Mouse (Mus musculus) heart, embryonic 12.5 days (tissue): ENCODE results near the gene Ywhag. TPM values are rescaled to one million over a fixed set of nuclear protein-coding genes. Genes with fewer than 3 reads are reported as not detected.
A peak's percentile ranks its signal among the peaks of the same experiment; 100 is the strongest.

ENCODE experiments used
- ATAC-seq: fragments of 200-750 bp; cut with Nextera tagmentation; 2 replicates; pipeline ENCODE4 v1.8.0; 2017; ENCODE audit warnings: moderate TSS enrichment, moderate library complexity; ENCODE audit not compliant: insufficient number of reproducible peaks, low FRiP score
- H3K27ac ChIP-seq: fragments of 300-500 bp; sonication (generic); 2 replicates; pipeline ENCODE4 v1.5.1; 2016; ENCODE audit warnings: mild to moderate bottlenecking, moderate library complexity; ENCODE audit not compliant: poor library complexity, severe bottlenecking
- H3K27me3 ChIP-seq: fragments of 300-500 bp; sonication (generic); replicated peaks from 2 replicates; pipeline ENCODE4 v1.6.1; 2016; ENCODE audit warnings: mild to moderate bottlenecking, moderate library complexity
- H3K36me3 ChIP-seq: fragments of 300-500 bp; sonication (generic); 2 replicates; pipeline ENCODE4 v1.6.1; 2016; ENCODE audit warnings: mild to moderate bottlenecking, moderate library complexity
- H3K4me1 ChIP-seq: fragments of 300-500 bp; sonication (generic); replicated peaks from 2 replicates; pipeline ENCODE4 v1.6.1; 2016; ENCODE audit warnings: mild to moderate bottlenecking
- H3K4me2 ChIP-seq: fragments of 300-500 bp; sonication (generic); 2 replicates; pipeline ENCODE4 v1.6.1; 2016; ENCODE audit warnings: mild to moderate bottlenecking, moderate library complexity
- H3K4me3 ChIP-seq: fragments of 300-500 bp; sonication (generic); 2 replicates; pipeline ENCODE4 v1.5.1; 2016; ENCODE audit warnings: mild to moderate bottlenecking
- H3K9ac ChIP-seq: fragments of 300-500 bp; sonication (generic); 2 replicates; pipeline ENCODE4 v1.6.1; 2016; ENCODE audit warnings: mild to moderate bottlenecking, moderate library complexity
- H3K9me3 ChIP-seq: fragments of 300-500 bp; sonication (generic); replicated peaks from 2 replicates; pipeline ENCODE4 v1.6.1; 2016; ENCODE audit warnings: mild to moderate bottlenecking, moderate library complexity
- WGBS: fragments of 180-500 bp; shearing (Covaris S2); methylation state at CpG from one replicate; pipeline ENCODE4 v1.1.7; 2016; 5-methylcytosine and 5-hydroxymethylcytosine counted together
- polyA plus RNA-seq: library from polyadenylated mRNA; unstranded; fragments of >200 nt; fragmentation: Nextera tagmentation; extraction: Ambion mirVana; gene quantifications from 2 replicates; pipeline ENCODE4 v1.2.1, GENCODE M21; 2016

Gene Ywhag
- polyA plus RNA-seq, 1 experiment from 2014 or later, result 222 TPM

- 56% methylated on average over 6 of the region's 6 CpGs for WGBS
- Histone ChIP-seq H3K36me3 (0 out of 2 replicates have a peak, but pooled peaks cover 2% of the 10 kb centered on the region), H3K27me3 (no peaks in the 10 kb centered on the region), H3K9ac (no peak overlapping the region), H3K27ac (no peak overlapping the region), H3K4me1 (peaks cover 23% of the 10 kb centered on the region), H3K4me3 (no peak overlapping the region), H3K4me2 (no peak overlapping the region), H3K9me3 (no peaks in the 10 kb centered on the region)
- no peak for ATAC-seq
These were observed 32.9 kb downstream of the Ywhag start for GRCm38 (mm10) chr5:135901354-135902095.

GRCm38 (mm10) chr5:135900701-135901100 lies 33.7 kb downstream of the Ywhag start:
- no peaks in the 10 kb centered on the region for H3K9me3 ChIP-seq
- no peak overlapping the region for H3K9ac ChIP-seq
- H3K27ac ChIP-seq, result no peak overlapping the region
- no peak for ATAC-seq
- H3K4me1 ChIP-seq, result peaks cover 18% of the 10 kb centered on the region
- no peaks in the 10 kb centered on the region for H3K36me3 ChIP-seq
- no peaks in the 10 kb centered on the region for H3K27me3 ChIP-seq
- WGBS, result 76% methylated on average over 3 of the region's 3 CpGs
- H3K4me2 ChIP-seq, result no peak overlapping the region
- no peak overlapping the region for H3K4me3 ChIP-seq

DNA sequence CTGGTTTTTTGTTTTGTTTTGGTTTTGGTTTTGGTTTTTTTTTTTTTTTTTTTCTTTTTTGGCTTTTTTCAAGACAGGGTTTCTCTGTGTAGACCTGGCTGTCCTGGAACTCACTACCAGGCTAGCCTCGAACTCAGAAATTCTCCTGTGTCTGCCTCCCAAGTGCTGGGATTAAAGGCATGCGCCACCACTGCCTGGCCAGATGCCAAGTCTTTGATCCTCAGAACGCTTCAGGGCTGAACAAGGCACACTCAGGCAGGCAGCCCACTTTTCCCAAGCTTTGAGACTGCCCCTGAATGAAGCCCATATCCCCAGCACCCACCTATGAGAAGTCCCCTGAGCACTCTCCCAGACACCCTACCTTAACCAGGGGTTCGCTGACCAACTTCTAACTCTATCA lies 34.6 kb downstream of the Ywhag start:
- no peak for ATAC-seq
- H3K4me2 ChIP-seq, result no peak overlapping the region
- peaks cover 15% of the 10 kb centered on the region; the same call in 1 of the 2 replicates for H3K4me1 ChIP-seq
- H3K27ac ChIP-seq, result no peak overlapping the region
- H3K27me3 ChIP-seq, result no peaks in the 10 kb centered on the region
- H3K9me3 ChIP-seq, result no peaks in the 10 kb centered on the region
- H3K4me3 ChIP-seq, result no peak overlapping the region
- WGBS, result 49% methylated on average over 4 of the region's 4 CpGs
- H3K9ac ChIP-seq, result no peak overlapping the region
- no peaks in the 10 kb centered on the region for H3K36me3 ChIP-seq

GRCm38 (mm10) chr5:135898995-135899394 lies 35.4 kb downstream of the Ywhag start:
- 76% methylated on average over 4 of the region's 4 CpGs for WGBS
- no peak overlapping the region for H3K9ac ChIP-seq

GRCm38 (mm10) chr5:135898028-135898427 lies 36.4 kb downstream of the Ywhag start:
- no peak overlapping the region for H3K4me2 ChIP-seq
- ATAC-seq, result no peak
- H3K4me3 ChIP-seq, result no peak overlapping the region
- H3K4me1 ChIP-seq, result peaks cover 12% of the 10 kb centered on the region
- 12% methylated on average over 3 of the region's 3 CpGs for WGBS
- H3K9me3 ChIP-seq, result no peaks in the 10 kb centered on the region
- no peak overlapping the region for H3K9ac ChIP-seq
- H3K36me3 ChIP-seq, result no peaks in the 10 kb centered on the region
- no peak overlapping the region for H3K27ac ChIP-seq
- no peaks in the 10 kb centered on the region for H3K27me3 ChIP-seq

More at GRCm38 (mm10) chr5:135898995-135899394, 35.4 kb downstream of the Ywhag start:
- Histone ChIP-seq H3K4me1 (peaks cover 15% of the 10 kb centered on the region; the same call in 1 of the 2 replicates), H3K4me3 (no peak overlapping the region), H3K27me3 (no peaks in the 10 kb centered on the region), H3K27ac (no peak overlapping the region), H3K4me2 (no peak overlapping the region), H3K9me3 (no peaks in the 10 kb centered on the region), H3K36me3 (no peaks in the 10 kb centered on the region)
- no peak for ATAC-seq

DNA sequence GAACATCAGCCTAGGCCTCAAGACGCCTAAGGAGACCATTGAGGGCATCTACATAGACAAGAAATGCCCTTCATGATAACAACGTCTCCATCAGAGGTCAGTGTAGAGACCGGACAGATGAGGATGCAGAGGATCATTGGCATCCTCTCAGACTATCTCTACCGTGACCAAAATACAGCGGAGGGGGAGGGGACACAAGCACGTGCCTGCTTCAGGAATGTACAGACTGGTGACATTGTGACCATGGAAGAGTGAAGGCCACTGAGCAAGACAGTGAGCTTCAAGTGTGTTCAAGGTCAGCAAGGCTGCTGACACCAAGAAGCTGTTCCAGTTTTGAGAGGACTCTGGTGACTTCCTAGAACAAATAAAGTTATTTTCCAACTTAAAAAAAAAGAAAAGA lies 39.5 kb downstream of the Ywhag start:
- 45% methylated on average over 6 of the region's 6 CpGs for WGBS
- no peak overlapping the region for H3K9ac ChIP-seq
- H3K27ac ChIP-seq, result peak overlapping the region; percentile 23; the same call in 1 of the 2 replicates
- H3K4me3 ChIP-seq, result no peak overlapping the region
- ATAC-seq, result no peak
- H3K36me3 ChIP-seq, result no peaks in the 10 kb centered on the region
- H3K9me3 ChIP-seq, result no peaks in the 10 kb centered on the region
- no peak overlapping the region for H3K4me2 ChIP-seq
- H3K27me3 ChIP-seq, result peaks cover 4% of the 10 kb centered on the region; the same call in 1 of the 2 replicates
- peaks cover 17% of the 10 kb centered on the region for H3K4me1 ChIP-seq

DNA sequence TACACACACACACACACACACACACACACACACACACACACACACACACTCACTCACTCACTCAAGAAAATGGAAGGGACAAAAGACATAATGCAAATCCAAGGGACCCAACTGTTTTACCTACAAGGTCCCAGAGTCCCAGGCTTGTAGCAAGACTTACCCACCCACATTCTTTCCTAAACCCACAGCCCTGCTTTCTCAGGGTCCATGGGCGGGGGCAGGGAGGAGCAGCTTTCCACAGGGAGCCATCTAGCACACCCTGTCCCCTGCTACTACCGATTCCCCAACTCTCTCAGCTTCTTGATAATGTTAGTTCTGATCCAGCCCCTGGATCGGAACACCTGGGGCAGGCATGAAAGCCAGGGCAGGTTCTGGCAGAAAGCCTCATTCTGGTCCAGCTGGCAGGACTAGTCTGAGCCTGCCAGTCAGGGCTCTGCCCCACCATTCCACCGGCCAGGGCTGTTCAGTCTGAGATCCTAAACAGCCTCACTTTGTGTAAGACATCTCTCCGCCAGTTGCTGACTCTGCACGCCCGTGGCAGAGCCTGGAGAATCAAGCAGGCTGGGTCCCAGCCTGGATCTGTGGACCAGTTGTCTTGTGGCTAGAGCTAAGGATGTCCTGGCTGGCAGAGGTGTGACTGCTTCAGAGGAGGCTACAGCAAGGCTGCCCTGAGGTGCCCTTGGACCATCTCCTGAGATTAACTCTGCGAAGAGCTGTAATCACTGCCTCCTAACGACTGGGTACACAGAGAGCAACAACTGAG lies 41.6 kb downstream of the Ywhag start:
- Histone ChIP-seq H3K27me3 (peaks cover 4% of the 10 kb centered on the region; the same call in 1 of the 2 replicates), H3K4me1 (peaks cover 16% of the 10 kb centered on the region), H3K9ac (peak overlapping the region; percentile 11; the same call in 1 of the 2 replicates), H3K4me3 (no peak overlapping the region), H3K9me3 (no peaks in the 10 kb centered on the region), H3K36me3 (no peaks in the 10 kb centered on the region), H3K4me2 (no peak overlapping the region), H3K27ac (no peak overlapping the region)
- no peak for ATAC-seq
- WGBS, result 37% methylated on average over 9 of the region's 9 CpGs

- peaks cover 4% of the 10 kb centered on the region; the same call in 1 of the 2 replicates for H3K27me3 ChIP-seq
- no peaks in the 10 kb centered on the region for H3K36me3 ChIP-seq
- no peaks in the 10 kb centered on the region for H3K9me3 ChIP-seq
- H3K4me1 ChIP-seq, result peaks cover 16% of the 10 kb centered on the region
- H3K4me2 ChIP-seq, result no peak overlapping the region
- ATAC-seq, result no peak
- no peak overlapping the region for H3K27ac ChIP-seq
- H3K9ac ChIP-seq, result no peak overlapping the region
- H3K4me3 ChIP-seq, result no peak overlapping the region
- WGBS, result 52% methylated on average over 3 of the region's 3 CpGs
These were observed 43.5 kb downstream of the Ywhag start for GRCm38 (mm10) chr5:135890920-135891319.

- Histone ChIP-seq H3K4me2 (no peak overlapping the region), H3K4me3 (no peak overlapping the region), H3K36me3 (no peaks in the 10 kb centered on the region), H3K27ac (no peak overlapping the region), H3K9ac (peak overlapping the region; percentile 16; the same call in 1 of the 2 replicates), H3K9me3 (no peaks in the 10 kb centered on the region), H3K27me3 (peaks cover 4% of the 10 kb centered on the region; the same call in 1 of the 2 replicates), H3K4me1 (peaks cover 16% of the 10 kb centered on the region)
- 47% methylated on average over 4 of the region's 4 CpGs for WGBS
- no peak for ATAC-seq
These were observed 44.1 kb downstream of the Ywhag start for GRCm38 (mm10) chr5:135890323-135890722.

GRCm38 (mm10) chr5:135888405-135889215 lies 45.8 kb downstream of the Ywhag start:
- ATAC-seq, result 0 out of 2 replicates have a peak, but pooled peaks have one; percentile 30
- Histone ChIP-seq H3K36me3 (no peaks in the 10 kb centered on the region), H3K27me3 (peaks cover 4% of the 10 kb centered on the region; the same call in 1 of the 2 replicates), H3K9me3 (no peaks in the 10 kb centered on the region), H3K9ac (peak overlapping the region; percentile 87), H3K27ac (peak overlapping the region; percentile 84), H3K4me1 (peaks cover 9% of the 10 kb centered on the region), H3K4me3 (peak overlapping the region; percentile 67), H3K4me2 (peak overlapping the region; percentile 73)
- 1% methylated on average over 30 of the region's 30 CpGs for WGBS
